Mouse (Mus musculus) frontal cortex, postnatal 25 days (tissue): ENCODE measurements at regions not wholly inside any gene's neighbourhood (a gene's known extent, or its start where the extent isn't known, plus 50 kb on each side); places are given as distances from the start of the nearest gene placed in this dataset.
A peak's percentile ranks its signal among the peaks of the same experiment; 100 is the strongest.

Experiments used
- DNase-seq, 2 experiments: peaks; one replicate each; pipeline ENCODE4 v3.0.0; 2022; ENCODE audit warnings: low spot score in 2 of 2

DNA sequence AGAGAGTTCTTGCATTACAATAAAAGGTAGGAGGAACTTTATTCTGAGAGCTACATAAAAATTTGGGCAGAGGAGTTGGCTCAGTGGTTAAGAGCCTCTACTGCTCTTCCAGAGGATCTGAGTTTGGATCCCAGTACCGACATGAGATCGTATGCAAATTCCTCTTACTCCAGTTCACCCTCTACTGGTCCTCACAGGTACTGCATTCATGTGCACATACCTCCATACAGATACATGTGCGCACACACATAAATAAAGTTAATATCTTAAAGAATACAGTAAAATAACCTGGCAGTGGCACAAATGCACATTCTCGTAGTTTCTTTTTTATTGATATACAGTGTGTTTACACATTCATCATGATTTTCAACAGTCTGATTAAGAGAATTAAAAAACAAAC is 232.4 kb downstream of the Vps13c start:
- no peak for DNase-seq

DNA sequence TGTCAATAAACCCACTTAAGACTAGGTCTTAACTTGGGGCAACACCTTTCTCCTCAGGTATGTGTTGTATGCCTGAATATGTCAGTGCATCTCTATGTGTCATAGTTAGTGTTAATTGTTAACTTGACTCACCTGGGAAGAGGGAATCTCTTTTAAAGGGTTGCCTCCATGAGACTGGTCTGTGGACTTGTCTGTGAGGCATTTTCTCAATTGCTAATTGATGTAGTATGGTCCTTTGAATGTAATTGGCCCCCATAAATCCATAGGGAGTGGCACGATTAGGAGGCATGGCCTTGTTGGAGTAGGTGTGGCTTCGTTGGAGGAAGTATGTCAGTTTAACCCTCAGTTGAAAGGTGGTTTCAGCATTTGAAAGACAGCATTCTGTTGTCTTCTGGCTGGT is 237.1 kb downstream of the Vps13c start:
- no peak for DNase-seq

GRCm38 (mm10) chr9:68083341-68083740 is 243.1 kb downstream of the Vps13c start:
- no peak for DNase-seq

GRCm38 (mm10) chr9:68084966-68085365 is 244.8 kb downstream of the Vps13c start:
- no peak for DNase-seq

DNA sequence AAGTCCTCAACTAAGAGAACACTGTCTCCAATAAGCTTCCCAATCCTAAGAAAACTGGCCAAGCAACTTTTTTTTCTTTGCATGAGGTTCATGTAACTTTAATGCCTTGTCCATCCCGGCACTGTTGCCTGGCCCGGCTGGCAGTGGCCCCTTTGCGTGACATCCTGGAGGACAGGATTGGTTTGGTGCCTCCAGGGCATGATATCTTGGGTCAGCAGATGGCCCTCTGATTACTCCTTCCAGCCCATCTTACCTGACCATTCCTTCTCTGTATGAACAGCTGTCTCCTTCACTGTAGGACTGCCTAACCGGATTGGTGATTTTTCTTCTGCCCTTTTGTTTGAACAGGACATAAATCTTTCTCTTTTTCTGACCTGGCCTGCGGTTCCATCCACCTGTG is 254.4 kb downstream of the Vps13c start:
- no peak for DNase-seq

GRCm38 (mm10) chr9:68109841-68110240 is 269.6 kb downstream of the Vps13c start:
- no peak for DNase-seq

DNA sequence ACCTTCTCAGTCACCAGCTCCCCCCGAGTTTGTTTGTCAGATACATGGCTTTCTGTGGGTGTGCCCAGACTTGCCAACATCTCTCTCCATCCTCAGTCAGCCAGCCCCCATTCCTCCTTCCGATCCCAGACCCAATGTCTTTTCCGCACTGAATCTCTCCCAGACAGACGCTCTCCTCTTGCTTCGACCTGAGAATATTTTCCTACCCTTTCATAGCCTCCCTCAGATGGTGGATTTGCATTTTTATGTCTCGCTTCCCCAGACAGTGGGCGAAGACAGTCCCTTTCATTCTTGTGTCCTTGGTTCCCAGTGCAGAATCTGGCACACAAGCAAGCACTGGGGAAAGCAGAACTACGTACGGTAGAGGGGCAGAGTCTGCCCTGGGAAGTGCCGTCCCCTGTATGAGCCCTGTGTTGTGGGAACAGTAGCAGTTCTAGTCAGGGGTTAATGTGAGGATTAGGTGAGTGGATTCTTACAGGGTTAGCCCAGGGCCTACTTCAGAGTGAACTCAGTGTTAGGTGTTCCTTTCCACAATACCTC is 275.0 kb downstream of the Vps13c start:
- peak in 1 of 2 experiments; percentile 7 for DNase-seq

GRCm38 (mm10) chr9:68116221-68116741 is 276.1 kb downstream of the Vps13c start:
- DNase-seq, result no peak

DNA sequence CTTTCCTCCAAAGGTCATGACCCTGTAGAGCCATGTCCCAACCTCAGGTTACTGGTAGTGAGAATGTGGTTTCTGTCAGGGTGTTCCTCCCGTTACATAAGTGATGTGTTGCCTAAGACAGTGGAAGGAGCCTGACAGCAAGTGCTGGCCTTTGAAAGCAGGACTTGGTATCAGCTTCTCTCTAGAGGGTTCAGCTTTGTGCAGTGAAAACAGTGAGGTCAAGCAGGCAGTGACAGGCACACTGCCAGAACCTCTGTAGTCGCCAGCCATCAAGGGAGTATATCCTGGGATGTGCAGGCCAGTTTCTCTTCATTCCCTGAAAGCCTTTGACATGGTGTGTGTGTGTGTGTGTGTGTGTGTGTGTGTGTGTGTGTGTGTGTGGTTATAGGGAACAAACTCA is 278.1 kb downstream of the Vps13c start:
- DNase-seq, result no peak

- no peak for DNase-seq
Measured at GRCm38 (mm10) chr9:68122266-68122665, 282.1 kb downstream of the Vps13c start.

- no peak for DNase-seq
Measured at GRCm38 (mm10) chr9:68131263-68131662, 291.1 kb downstream of the Vps13c start.

DNA sequence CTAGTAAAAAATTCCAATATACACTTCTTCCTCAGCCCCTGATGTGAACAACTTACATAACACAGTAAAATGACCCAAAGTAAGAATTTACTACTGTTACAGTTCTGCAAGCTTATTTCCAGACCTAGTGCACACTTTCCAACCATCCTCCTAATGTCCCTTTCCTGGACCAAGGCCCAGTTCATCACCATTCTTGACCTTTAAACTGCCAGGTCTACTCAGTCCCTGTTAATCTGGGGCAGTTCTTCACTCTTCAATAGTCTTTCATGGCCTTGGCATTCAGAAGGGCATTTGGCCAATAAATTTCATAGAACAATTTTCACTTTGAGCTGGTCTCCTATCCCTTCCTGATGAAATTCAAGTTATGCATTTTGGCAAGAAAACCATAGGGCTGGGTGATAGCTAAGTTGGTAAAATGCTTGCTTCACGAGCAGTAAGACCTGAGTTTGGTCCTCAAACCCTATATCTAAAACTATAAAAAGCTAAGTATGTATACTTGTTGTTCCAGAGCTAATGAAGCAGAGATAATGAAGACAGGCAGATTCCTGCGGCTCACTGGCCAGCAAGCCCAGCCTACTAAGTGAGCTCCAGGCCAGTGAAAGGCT is 295.4 kb downstream of the Vps13c start:
- DNase-seq, result no peak

GRCm38 (mm10) chr9:68162813-68163570 is 322.8 kb downstream of the Vps13c start:
- no peak for DNase-seq

DNA sequence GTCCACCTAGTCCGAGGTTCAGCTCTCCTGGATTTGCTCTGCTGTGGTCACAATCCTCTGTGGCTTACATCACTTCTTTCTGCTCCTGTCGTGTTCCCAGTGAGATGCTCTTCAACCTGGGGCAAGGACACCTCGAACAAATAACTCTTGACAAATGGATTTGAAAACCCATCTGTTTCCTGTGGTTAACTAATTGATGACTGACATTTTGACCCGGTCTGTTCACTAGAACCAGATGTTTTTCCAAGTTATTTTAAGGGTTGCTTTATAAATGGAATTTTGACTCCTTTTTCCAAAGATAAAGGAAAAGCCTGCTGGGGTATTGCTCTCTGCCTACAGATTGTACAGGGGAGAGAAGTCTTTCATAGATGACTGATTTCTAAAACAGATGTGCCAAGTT is 326.4 kb downstream of the Vps13c start:
- DNase-seq, result no peak

DNA sequence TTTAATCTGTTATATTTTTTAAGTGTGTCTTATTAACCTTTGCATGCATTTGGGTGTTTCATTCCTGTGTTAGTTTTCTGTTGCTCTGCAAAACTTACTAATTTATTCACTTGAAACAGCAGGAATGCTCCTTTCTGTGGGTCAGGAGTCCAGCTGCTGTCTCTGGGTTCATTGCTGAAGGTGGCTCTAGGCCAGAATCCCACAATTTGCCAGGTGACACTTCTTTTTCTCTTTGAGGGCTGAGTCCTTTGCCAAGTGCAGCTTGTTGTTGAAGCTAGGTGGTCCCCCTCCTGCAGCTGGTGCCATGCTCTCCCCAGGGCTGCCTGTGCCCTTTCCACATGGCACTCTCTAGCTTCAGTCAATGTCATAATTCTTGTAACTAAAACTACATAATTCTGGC is 348.7 kb downstream of the Vps13c start:
- no peak for DNase-seq

GRCm38 (mm10) chr9:68199831-68200230 is 359.6 kb downstream of the Vps13c start:
- no peak for DNase-seq

DNA sequence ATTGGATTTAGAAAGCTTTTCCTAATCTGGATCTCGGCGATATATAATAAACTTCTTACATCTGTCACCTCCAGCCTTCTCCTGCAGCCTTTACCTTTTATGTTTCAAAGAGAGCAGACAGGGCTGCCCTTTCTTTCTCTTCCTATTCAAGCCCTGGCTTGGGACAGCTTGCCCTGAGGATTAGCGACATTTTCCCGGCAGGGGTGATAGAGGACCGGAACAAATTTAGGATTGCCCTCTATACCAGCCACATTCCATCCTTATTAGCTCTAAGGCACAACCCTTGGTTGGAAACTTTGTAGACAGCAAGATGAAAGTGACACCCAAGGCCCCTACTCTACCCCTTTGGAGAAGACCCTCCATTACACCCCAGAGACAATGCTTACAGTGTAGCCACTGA is 360.8 kb downstream of the Vps13c start:
- no peak for DNase-seq

GRCm38 (mm10) chr9:68225694-68226093 is 385.5 kb downstream of the Vps13c start:
- no peak for DNase-seq

GRCm38 (mm10) chr9:68231131-68231530 is 390.9 kb downstream of the Vps13c start:
- no peak for DNase-seq

DNA sequence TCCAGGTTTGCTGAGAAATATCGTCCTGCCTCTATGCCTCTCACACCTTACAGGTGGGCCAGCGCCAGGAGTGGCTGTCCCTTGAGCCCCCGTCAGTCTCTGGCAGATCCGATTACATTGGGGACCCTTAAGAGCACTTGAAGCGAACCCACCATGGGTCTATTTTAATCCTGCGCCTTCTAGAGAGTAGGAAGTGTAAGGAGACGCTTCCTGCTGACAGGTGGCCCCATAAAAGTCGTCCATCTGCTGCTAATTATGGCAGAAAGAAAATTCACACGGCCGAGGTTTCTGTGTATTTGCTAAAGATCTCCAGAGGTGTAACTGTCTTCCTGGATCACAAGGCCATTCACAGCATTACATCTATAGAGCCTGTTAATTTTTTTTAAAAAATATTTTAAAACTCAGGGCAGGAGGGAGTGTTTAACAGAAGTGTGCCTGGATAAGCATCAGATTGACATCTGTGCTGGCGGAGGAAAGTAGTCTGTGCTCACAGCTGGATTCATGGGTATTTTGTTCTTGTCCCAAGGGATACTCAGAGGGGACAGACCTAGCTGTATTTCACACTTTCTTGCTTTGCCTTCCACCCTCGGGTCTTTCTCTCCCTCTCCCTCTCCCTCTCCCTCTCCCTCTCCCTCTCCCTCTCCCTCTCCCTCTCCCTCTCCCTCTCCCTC is 394.9 kb downstream of the Vps13c start:
- DNase-seq, result no peak

GRCm38 (mm10) chr9:68239121-68239520 is 398.9 kb downstream of the Vps13c start:
- no peak for DNase-seq

GRCm38 (mm10) chr9:68239551-68239950 is 399.4 kb downstream of the Vps13c start:
- no peak for DNase-seq

DNA sequence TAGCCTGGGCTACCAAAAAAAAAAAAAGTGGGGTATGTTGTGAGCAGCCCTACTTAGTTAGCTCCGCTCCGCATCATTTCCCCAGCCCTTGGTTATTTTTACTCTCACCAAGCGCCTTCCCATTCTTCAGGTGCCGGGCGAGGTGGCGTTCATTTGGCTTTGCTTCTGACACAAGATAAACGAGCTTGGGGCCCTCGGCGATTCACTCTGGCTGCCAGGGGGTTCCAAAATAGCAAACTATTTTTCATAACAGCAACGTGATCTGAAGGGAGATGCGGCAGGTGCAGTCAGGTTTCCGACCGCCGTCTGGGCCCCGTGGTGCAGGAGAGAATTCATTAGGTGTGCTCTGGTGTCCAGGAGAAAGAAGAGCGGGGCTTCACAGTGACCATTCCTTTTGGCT is 403.6 kb upstream of the Rora start:
- DNase-seq, result no peak
